Mouse (Mus musculus): ENCODE measurements around the gene Bcl2.

- TF ChIP-seq CTCF (IDR thresholded peaks at IDR 0.05; ENCODE audit: extremely low read depth, insufficient read depth, low read length) (no peak), POLR2A (IDR thresholded peaks at IDR 0.05; ENCODE audit: extremely low read depth, insufficient read depth, low read length) (no peak)
These were observed 25.9 kb downstream of the Bcl2 start for GRCm38 (mm10) chr1:106688161-106688516.
